Mouse (Mus musculus) embryonic fibroblast, embryonic 13.5 days (primary cell): ENCODE results near the gene Apoc3. TPM values are rescaled to one million over a fixed set of nuclear protein-coding genes. Genes with fewer than 3 reads are reported as not detected.

Source experiments
- H3K27ac ChIP-seq: 2 replicates; pipeline ENCODE4 v1.5.1; 2012; ENCODE audit warnings: low read length, control low read depth, inconsistent platforms; ENCODE audit not compliant: insufficient read depth
- H3K4me1 ChIP-seq: 2 replicates; pipeline ENCODE4 v1.6.1; 2011; ENCODE audit warnings: low read length; ENCODE audit not compliant: control insufficient read depth, insufficient read depth
- H3K4me3 ChIP-seq: 2 replicates; pipeline ENCODE4 v1.5.1; 2011; ENCODE audit warnings: mild to moderate bottlenecking, control low read depth, low read length; ENCODE audit not compliant: insufficient read depth
- CTCF ChIP-seq: IDR thresholded peaks from 2 replicates; pipeline ENCODE4 v1.5.1; 2011; ENCODE audit warnings: mild to moderate bottlenecking, control low read depth, low read length, moderate library complexity, borderline replicate concordance; ENCODE audit not compliant: insufficient read depth
- POLR2A ChIP-seq: IDR thresholded peaks from 2 replicates; pipeline ENCODE4 v1.6.1; 2011; ENCODE audit warnings: low read depth, mild to moderate bottlenecking, control low read depth, low read length, moderate library complexity
- polyA plus RNA-seq: library from polyadenylated mRNA; stranded (reverse); fragments of >200 nt; gene quantifications from 2 replicates; pipeline ENCODE4 v1.2.4, GENCODE M21; 2011; ENCODE audit warnings: low read depth; ENCODE audit not compliant: missing spikeins, insufficient read length

Apoc3 gene
- polyA plus RNA-seq, 1 experiment, result not detected

DNA sequence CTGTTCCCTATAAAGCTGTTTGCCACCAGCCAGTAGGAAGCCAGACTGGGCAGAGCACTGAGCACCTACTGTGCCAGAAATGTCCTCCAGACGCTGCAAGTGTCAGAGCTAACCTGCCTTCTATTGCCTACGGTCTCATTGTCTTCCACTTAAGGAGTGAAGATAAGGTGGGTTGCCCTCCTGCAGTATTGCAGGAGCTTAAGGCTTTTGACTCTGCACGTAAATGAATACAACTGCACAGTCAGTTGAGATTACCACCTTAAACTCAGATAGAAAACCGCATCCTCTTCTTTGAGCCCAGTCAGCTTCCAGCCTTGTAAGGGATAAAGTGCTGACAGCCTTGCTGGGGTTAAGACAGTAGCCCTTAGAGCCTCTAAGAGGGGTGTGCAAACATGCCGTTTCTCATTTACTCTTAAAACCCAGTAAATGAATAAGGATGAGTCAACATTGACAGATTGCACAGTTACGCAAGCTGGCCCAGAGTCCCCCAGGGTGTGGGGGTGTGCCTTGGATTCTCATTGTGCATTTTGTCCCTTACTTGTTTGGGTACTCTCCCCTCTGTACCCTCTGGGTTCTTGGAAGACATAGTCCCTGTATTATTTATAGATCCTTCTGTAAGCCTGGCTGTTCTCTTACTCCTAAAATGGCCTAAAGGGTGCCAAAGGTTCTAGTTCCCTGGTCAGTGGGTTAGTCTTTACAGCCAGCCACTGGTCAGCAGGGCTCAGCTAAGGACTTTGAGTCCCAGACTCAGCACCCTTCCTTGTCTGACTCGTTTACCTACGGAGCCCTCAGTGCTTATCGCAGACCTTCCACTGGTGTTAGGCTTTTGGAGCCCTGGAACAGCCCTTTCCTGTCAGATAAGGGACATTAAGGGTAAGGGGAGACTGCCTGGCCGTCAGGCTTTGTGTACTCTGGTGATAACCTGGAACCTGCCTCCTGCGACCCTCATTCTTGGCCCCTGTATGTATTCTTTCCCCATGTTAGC lies 19.8 kb downstream of the Apoc3 start:
- no peak overlapping the region for H3K27ac ChIP-seq
- TF ChIP-seq POLR2A, result no peak

GRCm38 (mm10) chr9:46214946-46215337 lies 20.5 kb downstream of the Apoc3 start:
- Histone ChIP-seq H3K4me1 (peaks cover 6% of the 10 kb centered on the region), H3K27ac (no peak overlapping the region), H3K4me3 (no peak overlapping the region)
- TF ChIP-seq POLR2A, result no peak
- TF ChIP-seq CTCF, result no peak

More for the DNA sequence above, 19.8 kb downstream of the Apoc3 start:
- Histone ChIP-seq H3K4me3 (no peak overlapping the region), H3K4me1 (peaks cover 6% of the 10 kb centered on the region)

GRCm38 (mm10) chr9:46214276-46214675 lies 21.2 kb downstream of the Apoc3 start:
- Histone ChIP-seq H3K27ac (no peak overlapping the region), H3K4me3 (no peak overlapping the region), H3K4me1 (peaks cover 6% of the 10 kb centered on the region)
- no peak for TF ChIP-seq POLR2A
- TF ChIP-seq CTCF, result no peak

GRCm38 (mm10) chr9:46210473-46210872 lies 25.0 kb downstream of the Apoc3 start:
- Histone ChIP-seq H3K4me1 (peaks cover 13% of the 10 kb centered on the region), H3K4me3 (no peak overlapping the region), H3K27ac (no peak overlapping the region)
- TF ChIP-seq POLR2A (no peak), CTCF (no peak)

DNA sequence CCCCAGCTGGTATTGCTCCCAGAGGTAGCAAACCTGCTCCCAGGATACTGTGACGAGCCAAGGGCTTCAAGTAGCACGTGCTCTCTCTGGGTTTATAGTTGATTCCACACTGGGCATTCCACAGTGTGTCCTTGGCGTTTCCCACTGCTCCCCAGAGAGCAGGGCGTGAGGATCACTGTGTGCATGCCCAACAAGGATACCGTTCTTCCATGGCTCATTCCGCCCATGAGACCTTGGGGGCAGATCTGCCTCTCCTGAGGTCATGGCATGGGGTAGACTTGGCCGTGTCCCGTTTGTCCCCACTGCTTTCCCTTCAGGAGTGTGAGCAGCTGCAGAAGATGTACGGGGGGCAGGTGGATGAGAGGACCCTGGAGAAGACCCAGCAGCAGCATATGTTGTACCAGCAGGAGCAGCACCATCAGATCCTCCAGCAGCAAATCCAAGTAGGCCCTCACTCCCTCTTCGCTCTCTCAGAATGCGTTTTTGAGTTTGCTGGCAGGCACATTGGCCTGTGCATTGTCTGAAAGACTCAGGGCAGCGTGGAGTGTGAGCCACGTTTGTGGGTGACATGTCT lies 26.9 kb downstream of the Apoc3 start:
- TF ChIP-seq POLR2A, result no peak
- no peak for TF ChIP-seq CTCF
- H3K4me1 ChIP-seq, result peaks cover 10% of the 10 kb centered on the region
- H3K4me3 ChIP-seq, result no peak overlapping the region
- H3K27ac ChIP-seq, result no peak overlapping the region

GRCm38 (mm10) chr9:46207501-46207869 lies 28.0 kb downstream of the Apoc3 start:
- TF ChIP-seq CTCF, result no peak
- H3K4me3 ChIP-seq, result no peak overlapping the region
- no peak overlapping the region for H3K27ac ChIP-seq
- peaks cover 10% of the 10 kb centered on the region for H3K4me1 ChIP-seq

DNA sequence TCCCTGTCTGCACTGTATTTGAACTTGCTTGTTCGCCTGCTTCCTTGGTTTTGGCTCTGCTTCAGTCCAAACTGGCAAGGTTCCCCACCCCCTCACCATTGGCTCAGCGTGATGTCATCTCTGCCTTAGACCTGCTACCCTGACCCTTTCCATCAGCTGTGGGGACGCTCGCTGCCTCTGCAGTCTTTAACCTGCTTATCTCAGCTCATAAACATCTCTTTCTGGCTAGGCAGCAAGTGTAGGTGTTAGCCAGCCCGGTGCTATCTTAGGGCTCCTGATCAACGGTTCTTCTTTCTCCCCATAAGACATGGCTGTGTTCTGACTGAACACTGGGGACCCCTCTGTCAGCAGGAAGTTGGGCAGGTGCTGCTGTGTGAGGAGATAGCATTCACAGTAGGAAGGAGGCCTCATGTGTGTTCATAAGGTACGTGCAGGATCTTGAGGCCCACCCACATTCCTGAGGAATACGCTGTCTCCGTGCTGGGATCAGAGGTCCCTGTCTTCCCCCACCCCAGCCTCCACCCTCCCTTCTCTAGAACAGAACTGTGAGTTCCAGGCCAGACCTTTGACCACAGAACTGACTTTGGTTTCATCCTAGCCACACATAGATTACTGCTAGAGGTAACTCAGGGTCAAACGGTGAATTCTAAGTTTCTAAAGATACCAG lies 28.5 kb downstream of the Apoc3 start:
- Histone ChIP-seq H3K4me3 (no peak overlapping the region), H3K27ac (no peak overlapping the region), H3K4me1 (peaks cover 10% of the 10 kb centered on the region)
- TF ChIP-seq POLR2A (no peak), CTCF (no peak)

- H3K27ac ChIP-seq, result no peak overlapping the region
- H3K4me1 ChIP-seq, result no peaks in the 10 kb centered on the region
- TF ChIP-seq CTCF (no peak), POLR2A (no peak)
- no peak overlapping the region for H3K4me3 ChIP-seq
These were observed 35.8 kb downstream of the Apoc3 start for GRCm38 (mm10) chr9:46199609-46200008.

DNA sequence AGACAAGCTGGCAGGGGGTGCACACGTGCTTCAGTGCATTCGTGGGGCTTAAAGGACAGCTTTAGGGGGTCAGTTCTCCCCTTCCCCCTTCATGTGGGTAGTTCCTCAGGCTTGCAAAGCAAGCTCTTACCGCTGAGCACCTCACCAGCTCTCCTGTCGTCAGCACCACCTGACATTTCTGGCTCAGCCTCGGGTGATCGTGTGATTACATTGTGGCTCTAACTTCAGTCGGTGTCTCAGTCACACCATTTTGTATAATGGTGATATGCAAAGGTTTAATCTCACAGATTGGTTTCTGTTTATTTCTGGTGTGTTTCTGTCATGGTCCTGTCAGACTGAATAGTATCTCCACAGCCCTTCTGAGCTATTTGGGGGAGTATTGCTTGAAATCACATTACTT lies 36.5 kb downstream of the Apoc3 start:
- Histone ChIP-seq H3K27ac (no peak overlapping the region), H3K4me3 (no peak overlapping the region), H3K4me1 (no peaks in the 10 kb centered on the region)
- TF ChIP-seq POLR2A (no peak), CTCF (no peak)

GRCm38 (mm10) chr9:46198461-46198860 lies 37.0 kb downstream of the Apoc3 start:
- Histone ChIP-seq H3K4me1 (no peaks in the 10 kb centered on the region), H3K27ac (no peak overlapping the region), H3K4me3 (no peak overlapping the region)
- TF ChIP-seq CTCF (no peak), POLR2A (no peak)
